Mouse (Mus musculus) MEL (cell line): ENCODE measurements around the gene Irf2bp2. TPM values are rescaled to one million over a fixed set of nuclear protein-coding genes. Genes with fewer than 3 reads are reported as not detected.

ENCODE experiments used
- DNase-seq: peaks from one replicate; pipeline ENCODE4 v3.0.0; 2011; ENCODE audit warnings: low read depth, low spot score
- H3K27ac ChIP-seq: 2 replicates; pipeline ENCODE4 v1.5.1; 2012; ENCODE audit warnings: low read depth, mild to moderate bottlenecking, control low read depth, low read length, moderate library complexity; ENCODE audit not compliant: control insufficient read depth
- H3K27me3 ChIP-seq, 2 experiments: fragments of 150-350 bp in 1 of 2; sonication (generic) in 1 of 2; 2 replicates each; pipeline ENCODE4 v1.6.1; 2012; ENCODE audit warnings: low read length in 2 of 2, mild to moderate bottlenecking in 2 of 2, improper control_type of control experiment in 1 of 2, moderate library complexity in 1 of 2; ENCODE audit not compliant: insufficient read depth in 2 of 2, control insufficient read depth in 1 of 2
- H3K36me3 ChIP-seq, 2 experiments: 2 replicates each; pipeline ENCODE4 v1.6.1; 2012 to 2014; ENCODE audit warnings: low read length in 2 of 2, improper control_type of control experiment in 1 of 2, inconsistent platforms in 1 of 2, mild to moderate bottlenecking in 1 of 2; ENCODE audit not compliant: insufficient read depth in 2 of 2, control insufficient read depth in 1 of 2
- H3K4me1 ChIP-seq, 2 experiments: fragments of 150-350 bp in 1 of 2; sonication (generic) in 1 of 2; 2 replicates each; pipeline ENCODE4 v1.6.1; 2012; ENCODE audit warnings: low read length in 2 of 2, improper control_type of control experiment in 1 of 2, mild to moderate bottlenecking in 1 of 2; ENCODE audit not compliant: insufficient read depth in 2 of 2, control insufficient read depth in 1 of 2
- H3K4me3 ChIP-seq, 2 experiments: fragments of 150-350 bp in 1 of 2; sonication (generic) in 1 of 2; 2 replicates each; pipeline ENCODE4 v1.5.1; 2012; ENCODE audit warnings: low read depth in 2 of 2, low read length in 2 of 2, mild to moderate bottlenecking in 2 of 2, moderate library complexity in 2 of 2, control low read depth in 1 of 2, improper control_type of control experiment in 1 of 2; ENCODE audit not compliant: control insufficient read depth in 1 of 2, insufficient read depth in 1 of 2
- H3K79me2 ChIP-seq: 2 replicates; pipeline ENCODE4 v1.6.1; 2012; ENCODE audit warnings: mild to moderate bottlenecking, low read length, moderate library complexity; ENCODE audit not compliant: control insufficient read depth, poor library complexity, insufficient read depth
- H3K9ac ChIP-seq: 2 replicates; pipeline ENCODE4 v1.6.1; 2012; ENCODE audit warnings: low read depth, mild to moderate bottlenecking, control low read depth, low read length, moderate library complexity; ENCODE audit not compliant: control insufficient read depth, poor library complexity, severe bottlenecking
- H3K9me3 ChIP-seq: fragments of 150-350 bp; sonication (generic); replicated peaks from 2 replicates; pipeline ENCODE4 v1.6.1; 2012; ENCODE audit warnings: mild to moderate bottlenecking, low read length, improper control_type of control experiment, moderate library complexity; ENCODE audit not compliant: insufficient read depth
- BHLHE40 ChIP-seq: IDR thresholded peaks from 2 replicates; pipeline ENCODE4 v1.6.1; 2012; ENCODE audit warnings: low read depth, mild to moderate bottlenecking, inconsistent platforms, low read length, improper control_type of control experiment, borderline replicate concordance
- CHD1 ChIP-seq: IDR thresholded peaks from 2 replicates; pipeline ENCODE4 v1.6.1; 2012; ENCODE audit warnings: low read depth, mild to moderate bottlenecking, inconsistent platforms, low read length, improper control_type of control experiment
- CTCF ChIP-seq, 3 experiments: IDR thresholded peaks in 2 of 3; conservative IDR thresholded peaks in 1 of 3; 2 replicates each; pipeline ENCODE4 v1.5.1; 2011 to 2012; ENCODE audit warnings: low read length in 3 of 3, low read depth in 2 of 3, mild to moderate bottlenecking in 2 of 3, improper control_type of control experiment in 1 of 3, inconsistent platforms in 1 of 3, mixed read lengths in 1 of 3, moderate library complexity in 1 of 3; ENCODE audit not compliant: control insufficient read depth in 1 of 3, insufficient read depth in 1 of 3, poor library complexity in 1 of 3, severe bottlenecking in 1 of 3
- ELF1 ChIP-seq: IDR thresholded peaks from 2 replicates; pipeline ENCODE4 v1.6.1; 2014; ENCODE audit warnings: low read depth, mild to moderate bottlenecking, inconsistent platforms, low read length, improper control_type of control experiment, moderate library complexity
- ETS1 ChIP-seq: IDR thresholded peaks from 2 replicates; pipeline ENCODE4 v1.6.1; 2012; ENCODE audit warnings: low read depth, mild to moderate bottlenecking, inconsistent platforms, low read length, improper control_type of control experiment, moderate library complexity
- GABPA ChIP-seq: IDR thresholded peaks from 2 replicates; pipeline ENCODE4 v1.6.1; 2012; ENCODE audit warnings: low read depth, mild to moderate bottlenecking, inconsistent platforms, low read length, improper control_type of control experiment, moderate library complexity
- GATA1 ChIP-seq: IDR thresholded peaks from 2 replicates; pipeline ENCODE4 v1.6.1; 2011; ENCODE audit warnings: low read depth, low read length, improper control_type of control experiment
- HCFC1 ChIP-seq: IDR thresholded peaks from 2 replicates; pipeline ENCODE4 v1.6.1; 2012; ENCODE audit warnings: low read depth, mild to moderate bottlenecking, inconsistent platforms, low read length, improper control_type of control experiment, moderate library complexity
- JUND ChIP-seq: IDR thresholded peaks from 2 replicates; pipeline ENCODE4 v1.6.1; 2011; ENCODE audit warnings: low read depth, mild to moderate bottlenecking, improper control_type of control experiment, low read length
- KAT2A ChIP-seq: conservative IDR thresholded peaks from 2 replicates; pipeline ENCODE4 v1.6.1; 2012; ENCODE audit warnings: low read depth, low read length, improper control_type of control experiment, inconsistent platforms
- MAFK ChIP-seq: IDR thresholded peaks from 2 replicates; pipeline ENCODE4 v1.6.1; 2011; ENCODE audit warnings: low read depth, mild to moderate bottlenecking, low read length, improper control_type of control experiment, borderline replicate concordance
- MAX ChIP-seq: IDR thresholded peaks from 2 replicates; pipeline ENCODE4 v1.6.1; 2011; ENCODE audit warnings: low read length, improper control_type of control experiment
- MAZ ChIP-seq: IDR thresholded peaks from 2 replicates; pipeline ENCODE4 v1.6.1; 2012; ENCODE audit warnings: low read depth, mild to moderate bottlenecking, inconsistent platforms, low read length, improper control_type of control experiment
- MEF2A ChIP-seq: IDR thresholded peaks from 2 replicates; pipeline ENCODE4 v1.6.1; 2014; ENCODE audit warnings: low read depth, mild to moderate bottlenecking, inconsistent platforms, low read length, improper control_type of control experiment; ENCODE audit not compliant: poor library complexity, insufficient replicate concordance, severe bottlenecking; ENCODE audit errors: extremely low read depth
- MXI1 ChIP-seq: IDR thresholded peaks from 2 replicates; pipeline ENCODE4 v1.6.1; 2011; ENCODE audit warnings: mild to moderate bottlenecking, low read depth, low read length, improper control_type of control experiment
- MYB ChIP-seq: IDR thresholded peaks from 2 replicates; pipeline ENCODE4 v1.6.1; 2011; ENCODE audit warnings: mild to moderate bottlenecking, low read depth, low read length, improper control_type of control experiment
- MYC ChIP-seq: IDR thresholded peaks from 2 replicates; pipeline ENCODE4 v1.6.1; 2011; ENCODE audit warnings: low read depth, mild to moderate bottlenecking, low read length, improper control_type of control experiment, moderate library complexity
- NELFE ChIP-seq: IDR thresholded peaks from 2 replicates; pipeline ENCODE4 v1.6.1; 2011; ENCODE audit warnings: low read depth, low read length, improper control_type of control experiment
- NRF1 ChIP-seq: IDR thresholded peaks from 2 replicates; pipeline ENCODE4 v1.6.1; 2014; ENCODE audit warnings: low read depth, mild to moderate bottlenecking, inconsistent platforms, low read length, improper control_type of control experiment, moderate library complexity; ENCODE audit not compliant: poor library complexity, insufficient read depth, severe bottlenecking
- POLR2A ChIP-seq, 2 experiments: IDR thresholded peaks; 2 replicates each; pipeline ENCODE4 v1.6.1; 2011 to 2012; ENCODE audit warnings: low read length in 2 of 2, mild to moderate bottlenecking in 2 of 2, control low read depth in 1 of 2, improper control_type of control experiment in 1 of 2, low read depth in 1 of 2, moderate library complexity in 1 of 2; ENCODE audit not compliant: control insufficient read depth in 1 of 2, insufficient read depth in 1 of 2, poor library complexity in 1 of 2
- POLR2AphosphoS2 ChIP-seq: IDR thresholded peaks from 2 replicates; pipeline ENCODE4 v1.6.1; 2011; ENCODE audit warnings: low read length, improper control_type of control experiment
- POLR2AphosphoS5 ChIP-seq: IDR thresholded peaks from 2 replicates; pipeline ENCODE4 v1.6.1; 2012; ENCODE audit warnings: low read depth, borderline replicate concordance, mild to moderate bottlenecking, inconsistent platforms, low read length, moderate library complexity, mixed read lengths
- RCOR1 ChIP-seq: IDR thresholded peaks from 2 replicates; pipeline ENCODE4 v1.6.1; 2012; ENCODE audit warnings: low read depth, mild to moderate bottlenecking, inconsistent platforms, low read length, improper control_type of control experiment
- SIN3A ChIP-seq: IDR thresholded peaks from 2 replicates; pipeline ENCODE4 v1.6.1; 2012; ENCODE audit warnings: low read length, improper control_type of control experiment, inconsistent platforms
- SMC3 ChIP-seq: IDR thresholded peaks from 2 replicates; pipeline ENCODE4 v1.6.1; 2011; ENCODE audit warnings: low read depth, low read length, improper control_type of control experiment
- TAL1 ChIP-seq: IDR thresholded peaks from 2 replicates; pipeline ENCODE4 v1.6.1; 2012; ENCODE audit warnings: mild to moderate bottlenecking, inconsistent platforms, low read length, moderate library complexity, mixed read lengths
- TBP ChIP-seq: IDR thresholded peaks from 2 replicates; pipeline ENCODE4 v1.8.0; 2011; ENCODE audit warnings: low read depth, low read length, improper control_type of control experiment
- TCF12 ChIP-seq: IDR thresholded peaks from 2 replicates; pipeline ENCODE4 v1.6.1; 2014; ENCODE audit warnings: low read depth, mild to moderate bottlenecking, inconsistent platforms, low read length, improper control_type of control experiment, moderate library complexity
- USF1 ChIP-seq: IDR thresholded peaks from 2 replicates; pipeline ENCODE4 v1.6.1; 2014; ENCODE audit warnings: low read depth, mild to moderate bottlenecking, inconsistent platforms, low read length, improper control_type of control experiment, moderate library complexity
- USF2 ChIP-seq, 2 experiments: IDR thresholded peaks; 2 replicates each; pipeline ENCODE4 v1.6.1; 2011 to 2012; ENCODE audit warnings: improper control_type of control experiment in 2 of 2, low read length in 2 of 2, borderline replicate concordance in 1 of 2, inconsistent platforms in 1 of 2, low read depth in 1 of 2, mild to moderate bottlenecking in 1 of 2; ENCODE audit not compliant: insufficient read depth in 1 of 2
- ZC3H11A ChIP-seq: IDR thresholded peaks from 2 replicates; pipeline ENCODE4 v1.6.1; 2012; ENCODE audit warnings: low read depth, mild to moderate bottlenecking, inconsistent platforms, low read length, improper control_type of control experiment
- ZKSCAN1 ChIP-seq: IDR thresholded peaks from 2 replicates; pipeline ENCODE4 v1.6.1; 2012; ENCODE audit warnings: low read depth, mild to moderate bottlenecking, inconsistent platforms, low read length, improper control_type of control experiment, moderate library complexity
- ZMIZ1 ChIP-seq: IDR thresholded peaks from 2 replicates; pipeline ENCODE4 v1.6.1; 2012; ENCODE audit warnings: low read depth, mild to moderate bottlenecking, inconsistent platforms, low read length, improper control_type of control experiment, moderate library complexity
- ZNF384 ChIP-seq: IDR thresholded peaks from 2 replicates; pipeline ENCODE4 v1.6.1; 2012; ENCODE audit warnings: low read depth, mild to moderate bottlenecking, inconsistent platforms, low read length, improper control_type of control experiment
- polyA plus RNA-seq, 2 experiments: library from polyadenylated mRNA; stranded (reverse) in 1 of 2; unstranded in 1 of 2; fragments of >175 nt in 1 of 2; fragments of >200 nt in 1 of 2; gene quantifications; 2 replicates each; pipeline versions ENCODE4 v1.2.1 to v1.2.4; 2012; ENCODE audit warnings: low replicate concordance in 2 of 2, low read depth in 1 of 2; ENCODE audit not compliant: insufficient read length in 2 of 2, insufficient read depth in 1 of 2, missing spikeins in 1 of 2
- total RNA-seq: library from RNA; depleted of rRNA; stranded (reverse); fragments of 300-350 nt; gene quantifications from 2 replicates; pipeline ENCODE4 v1.2.3, GENCODE M21; 2012

The Irf2bp2 gene
- total and polyA plus RNA-seq, 3 experiments = 17.1 to 30.4 TPM; not detected in 1

- peak overlapping the region; percentile 15 for H3K27ac ChIP-seq
- H3K79me2 ChIP-seq = peaks cover 59% of the 10 kb centered on the region
- H3K36me3 ChIP-seq = peaks cover 19 to 36% of the 10 kb centered on the region in 2 experiments
- TF ChIP-seq MEF2A = no peak
- no peak; the same call in 1 of the 2 replicates for TF ChIP-seq BHLHE40
- no peak; the same call in 1 of the 2 replicates for TF ChIP-seq SIN3A
- 0 out of 2 replicates have a peak, but pooled peaks have one; percentile 12 for TF ChIP-seq MYC
- TF ChIP-seq KAT2A = no peak
- TF ChIP-seq TAL1 = no peak
- TF ChIP-seq NELFE = no peak
- 0 out of 2 replicates have a peak, but pooled peaks have one; percentile 44 for TF ChIP-seq MXI1
- TF ChIP-seq NRF1 = no peak
- no peak for TF ChIP-seq CHD1
- TF ChIP-seq ZC3H11A = no peak
- peak; percentile 18; the same call in 1 of the 2 replicates for TF ChIP-seq ETS1
- TF ChIP-seq ZKSCAN1 = no peak
- TF ChIP-seq MAZ = no peak
- 0 out of 4 replicates have a peak, but pooled peaks of 1 of the 2 experiments have one; percentile 5 for TF ChIP-seq USF2 (IDR thresholded peaks at IDR 0.05; ENCODE audit: borderline replicate concordance in 1 of 2, insufficient read depth in 1 of 2, low read depth in 1 of 2, low read length in 2 of 2)
- TF ChIP-seq ZMIZ1 = no peak
- peak; percentile 2; the same call in 1 of the 2 replicates for TF ChIP-seq SMC3
- no peak for TF ChIP-seq ELF1
- TF ChIP-seq JUND = no peak
- no peak for TF ChIP-seq RCOR1
- no peak for TF ChIP-seq GATA1
- TF ChIP-seq HCFC1 = no peak
- no peak for TF ChIP-seq MYB
- 0 out of 2 replicates have a peak, but pooled peaks have one; percentile 25 for TF ChIP-seq ZNF384
- no peak for TF ChIP-seq GABPA
- TF ChIP-seq MAFK = no peak
- TF ChIP-seq POLR2AphosphoS2 = no peak
- no peak for TF ChIP-seq TCF12
- peak; percentile 75 for TF ChIP-seq USF1
- no peak for TF ChIP-seq MAX
- no peak; a peak in 1 of 4 replicates for TF ChIP-seq POLR2A (IDR thresholded peaks at IDR 0.05; ENCODE audit: control insufficient read depth in 1 of 2, insufficient read depth in 1 of 2, low read depth in 1 of 2, low read length in 2 of 2, poor library complexity in 1 of 2)
- no peak for TF ChIP-seq TBP
- no peak; the same call in 1 of the 2 replicates for TF ChIP-seq POLR2AphosphoS5
- TF ChIP-seq CTCF (IDR thresholded peaks at IDR 0.05 in 2 of 3, conservative IDR thresholded peaks at IDR 0.05 in 1 of 3; ENCODE audit: control insufficient read depth in 1 of 3, insufficient read depth in 1 of 3, low read depth in 2 of 3, low read length in 3 of 3, poor library complexity in 1 of 3, severe bottlenecking in 1 of 3) = no peak
- no peaks in the 10 kb centered on the region for H3K9me3 ChIP-seq
- DNase-seq = peak; percentile 63
- peaks cover 9 to 27% of the 10 kb centered on the region in 2 experiments; a peak in 3 of 4 replicates for H3K4me1 ChIP-seq
- no peaks in the 10 kb centered on the region for H3K27me3 ChIP-seq
- H3K4me3 ChIP-seq = peak overlapping the region in 1 of 2 experiments; percentile 10; a peak in 2 of 4 replicates
- H3K9ac ChIP-seq = peak overlapping the region; percentile 2; the same call in 1 of the 2 replicates
Observed at GRCm38 (mm10) chr8:126586599-126587577, 6.9 kb downstream of the Irf2bp2 start.
